Mouse (Mus musculus) G1E (cell line): ENCODE results near the gene Tmem104. TPM values are rescaled to one million over a fixed set of nuclear protein-coding genes. Genes with fewer than 3 reads are reported as not detected.

Experiments
- ATAC-seq: 2 replicates; pipeline ENCODE4 v1.8.0; 2016; ENCODE audit warnings: mild to moderate bottlenecking; ENCODE audit not compliant: insufficient number of reproducible peaks, poor library complexity, low FRiP score, severe bottlenecking; ENCODE audit errors: extremely low read depth
- DNase-seq: peaks from one replicate; pipeline ENCODE4 v3.0.0; 2012; ENCODE audit warnings: low spot score
- H3K27me3 ChIP-seq: 2 replicates; pipeline ENCODE4 v1.6.1; 2012; ENCODE audit warnings: mild to moderate bottlenecking, low read length, inconsistent platforms; ENCODE audit not compliant: insufficient read depth
- H3K36me3 ChIP-seq: replicated peaks from 2 replicates; pipeline ENCODE3; 2012; ENCODE audit warnings: mild to moderate bottlenecking, inconsistent platforms
- H3K4me1 ChIP-seq: 2 replicates; pipeline ENCODE4 v1.6.1; 2012; ENCODE audit warnings: low read depth, low read length, inconsistent platforms, mixed read lengths; ENCODE audit not compliant: insufficient read depth
- H3K4me3 ChIP-seq: 2 replicates; pipeline ENCODE4 v1.5.1; 2012; ENCODE audit warnings: low read depth, mild to moderate bottlenecking, inconsistent platforms, low read length, moderate library complexity, mixed read lengths
- H3K9me3 ChIP-seq: replicated peaks from 2 replicates; pipeline ENCODE4 v1.6.1; 2012; ENCODE audit warnings: inconsistent platforms
- CTCF ChIP-seq: IDR thresholded peaks from 2 replicates; pipeline ENCODE4 v1.5.1; 2012; ENCODE audit warnings: low read depth, low read length, inconsistent platforms, mixed read lengths
- GATA1 ChIP-seq: IDR thresholded peaks from 2 replicates; pipeline ENCODE4 v1.6.1; 2012; ENCODE audit warnings: borderline replicate concordance, low read length, inconsistent platforms, mixed read lengths
- GATA2 ChIP-seq: IDR thresholded peaks from 2 replicates; pipeline ENCODE4 v1.6.1; 2012; ENCODE audit warnings: low read depth, low read length, inconsistent platforms, borderline replicate concordance
- POLR2AphosphoS5 ChIP-seq: IDR thresholded peaks from 2 replicates; pipeline ENCODE4 v1.6.1; 2012; ENCODE audit warnings: low read depth, low read length, inconsistent platforms; ENCODE audit not compliant: insufficient replicate concordance
- TAL1 ChIP-seq: conservative IDR thresholded peaks from 2 replicates; pipeline ENCODE4 v1.6.1; 2012; ENCODE audit warnings: low read depth, low read length, inconsistent platforms, mixed read lengths
- polyA plus RNA-seq: library from polyadenylated mRNA; stranded (reverse); fragments of >175 nt; gene quantifications from 2 replicates; pipeline ENCODE4 v1.2.3, GENCODE M21; 2012
- total RNA-seq, 2 experiments: library from RNA; stranded (forward) in 1 of 2; stranded (reverse) in 1 of 2; fragments of 200-1000 nt in 1 of 2; fragments of >200 nt in 1 of 2; fragmentation: Nextera tagmentation in 1 of 2; gene quantifications; 2 replicates each; pipeline ENCODE4 v1.2.3; 2014 to 2017

Gene Tmem104
- total and polyA plus RNA-seq, 3 experiments = 2.6 to 23.2 (median 14.7) TPM

DNA sequence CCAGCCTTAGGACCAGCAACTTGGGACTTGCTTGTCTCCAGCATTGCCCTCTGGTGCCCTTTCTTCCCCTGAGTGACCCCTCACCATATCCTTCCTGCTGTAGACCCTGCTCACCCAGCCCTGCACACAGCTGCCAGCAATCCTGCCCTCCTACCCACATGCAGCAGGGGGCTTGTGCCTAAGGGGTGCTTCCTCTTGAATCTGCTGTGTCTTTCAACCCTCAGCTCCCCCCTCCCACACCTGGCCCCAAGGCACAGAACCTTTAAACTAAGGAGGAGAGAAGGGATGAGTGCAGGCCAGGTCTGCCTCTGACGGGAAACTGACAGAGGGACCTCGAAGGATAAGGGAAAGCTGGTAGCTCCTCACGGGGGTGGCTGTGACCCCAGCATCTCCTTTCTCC lies 55.5 kb downstream of the Tmem104 start:
- no peaks in the 10 kb centered on the region for H3K9me3 ChIP-seq
- ATAC-seq (no peak), DNase-seq (no peak)
- H3K36me3 ChIP-seq = peaks cover 92% of the 10 kb centered on the region
- no peak for TF ChIP-seq GATA2
- TF ChIP-seq GATA1 = no peak
- no peak for TF ChIP-seq POLR2AphosphoS5
- TF ChIP-seq CTCF = no peak
- TF ChIP-seq TAL1 = no peak
- no peaks in the 10 kb centered on the region for H3K27me3 ChIP-seq
- peaks cover 17% of the 10 kb centered on the region for H3K4me1 ChIP-seq
- H3K4me3 ChIP-seq = no peak overlapping the region

DNA sequence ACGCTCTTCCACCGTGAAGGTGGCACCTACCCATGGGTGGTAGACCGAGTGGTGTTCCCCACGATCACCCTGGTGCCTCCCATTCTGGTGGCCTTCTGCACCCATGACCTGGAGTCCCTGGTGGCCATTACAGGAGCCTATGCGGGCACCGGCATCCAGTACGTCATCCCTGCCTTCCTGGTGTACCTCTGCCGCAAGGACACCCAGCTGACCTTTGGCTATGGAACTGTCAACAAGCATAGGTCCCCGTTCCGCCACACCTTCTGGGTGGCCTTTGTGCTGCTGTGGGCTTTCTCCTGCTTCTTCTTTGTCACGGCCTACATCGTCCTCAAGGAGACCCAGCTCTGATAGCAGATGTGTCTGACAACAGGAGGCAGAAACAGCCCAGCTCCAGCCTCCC lies 56.5 kb downstream of the Tmem104 start:
- ATAC-seq = no peak
- no peak for TF ChIP-seq CTCF
- TF ChIP-seq GATA2 = no peak
- no peak for TF ChIP-seq POLR2AphosphoS5
- Histone ChIP-seq H3K9me3 (no peaks in the 10 kb centered on the region), H3K36me3 (peaks cover 82% of the 10 kb centered on the region), H3K27me3 (peaks cover 2% of the 10 kb centered on the region; the same call in 1 of the 2 replicates), H3K4me3 (no peak overlapping the region), H3K4me1 (peaks cover 23% of the 10 kb centered on the region)
- DNase-seq = no peak

DNA sequence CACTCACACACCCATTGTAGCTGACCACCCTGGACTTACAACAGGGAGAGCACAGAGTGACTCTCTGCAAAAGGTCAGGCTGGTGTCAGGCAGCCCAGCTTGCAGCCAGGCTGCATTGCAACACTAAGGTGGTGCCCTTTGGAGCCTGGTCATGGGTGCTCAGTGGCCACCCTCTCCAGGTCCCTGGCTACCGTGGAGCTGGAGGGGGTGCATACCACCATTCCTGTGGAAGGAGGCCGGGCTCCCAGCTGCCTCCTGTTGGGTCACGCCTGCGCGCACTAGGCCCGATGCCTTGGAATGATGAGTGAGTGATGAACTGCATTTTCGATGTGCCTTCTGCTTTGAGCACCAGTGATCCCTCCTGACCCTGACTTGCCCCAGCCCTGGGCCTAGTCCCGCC lies 57.6 kb downstream of the Tmem104 start:
- Histone ChIP-seq H3K27me3 (peaks cover 9% of the 10 kb centered on the region), H3K4me3 (no peak overlapping the region), H3K36me3 (peaks cover 71% of the 10 kb centered on the region), H3K4me1 (peaks cover 23% of the 10 kb centered on the region), H3K9me3 (peaks cover 4% of the 10 kb centered on the region)
- no peak for TF ChIP-seq GATA2
- no peak for TF ChIP-seq TAL1
- TF ChIP-seq CTCF = no peak
- TF ChIP-seq GATA1 = no peak
- no peak for TF ChIP-seq POLR2AphosphoS5
- no peak for ATAC-seq
- DNase-seq = no peak

DNA sequence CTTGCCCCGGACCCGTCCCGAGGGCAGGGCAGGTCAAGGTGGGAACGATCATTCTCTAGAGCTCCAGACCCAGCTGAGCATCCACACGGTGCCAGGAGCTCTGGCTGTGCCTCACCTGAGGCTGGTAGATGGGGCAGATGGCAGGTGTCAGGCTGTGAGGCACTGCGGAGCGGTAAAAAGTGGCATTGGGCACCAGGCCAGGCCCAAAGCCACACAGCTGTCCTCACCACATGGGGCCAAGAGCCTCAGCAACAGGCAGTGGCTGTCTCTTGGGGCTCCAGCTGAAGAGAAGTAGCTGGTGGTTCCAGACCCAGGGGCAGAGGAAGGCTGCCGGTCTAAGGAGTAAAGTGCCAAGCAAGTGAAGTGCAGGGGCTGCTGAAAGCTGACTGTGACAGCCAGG lies 59.1 kb downstream of the Tmem104 start:
- Histone ChIP-seq H3K27me3 (peaks cover 22% of the 10 kb centered on the region), H3K36me3 (peaks cover 55% of the 10 kb centered on the region), H3K9me3 (peaks cover 10% of the 10 kb centered on the region), H3K4me3 (no peak overlapping the region), H3K4me1 (peaks cover 25% of the 10 kb centered on the region)
- DNase-seq = no peak
- no peak for ATAC-seq
- no peak for TF ChIP-seq GATA2
- TF ChIP-seq GATA1 = no peak
- no peak for TF ChIP-seq POLR2AphosphoS5
- TF ChIP-seq TAL1 = no peak
- TF ChIP-seq CTCF = no peak

DNA sequence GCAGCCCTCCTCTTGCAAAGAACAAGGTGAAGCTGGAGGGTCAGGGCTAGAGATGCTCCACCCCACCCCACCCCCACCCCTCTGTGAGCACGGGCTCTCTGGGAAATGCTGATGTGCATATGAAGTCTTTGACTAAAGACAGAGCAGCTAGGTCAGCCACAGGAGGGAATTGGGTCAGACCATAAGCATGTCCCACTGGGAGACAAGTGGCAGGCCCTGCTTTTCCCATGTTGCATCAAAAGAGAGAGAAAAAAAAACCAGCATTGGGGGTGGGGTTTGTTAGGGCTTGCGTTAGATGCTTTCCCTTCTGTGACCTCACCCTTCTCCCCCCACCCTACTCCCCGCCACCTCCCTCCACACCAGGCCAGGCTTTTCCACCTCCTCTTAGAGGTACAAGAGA lies 60.0 kb downstream of the Tmem104 start:
- H3K27me3 ChIP-seq = peaks cover 26% of the 10 kb centered on the region
- TF ChIP-seq POLR2AphosphoS5 = no peak
- no peak for TF ChIP-seq TAL1
- TF ChIP-seq CTCF = no peak
- DNase-seq = no peak

DNA sequence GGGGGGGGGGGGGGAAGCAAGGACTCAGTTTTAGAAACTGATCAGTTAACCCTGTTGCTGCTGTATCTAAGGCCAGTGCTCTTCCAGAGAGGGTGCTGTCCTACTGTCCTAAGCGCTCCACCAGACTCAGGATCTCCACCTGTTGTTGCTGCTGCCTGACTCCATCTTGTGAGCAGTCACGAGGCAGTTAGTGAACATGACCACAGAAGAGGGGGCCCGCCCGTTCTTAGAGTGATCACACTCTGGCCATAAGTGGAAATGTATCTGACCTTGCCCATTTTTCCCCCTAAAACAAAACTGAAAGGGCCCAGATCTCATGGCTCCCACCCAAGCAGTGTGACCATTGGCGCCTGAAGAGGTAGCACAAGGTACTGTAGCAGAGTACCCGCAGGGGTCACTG lies 60.7 kb downstream of the Tmem104 start:
- peak; percentile 25 for DNase-seq
- no peak for TF ChIP-seq POLR2AphosphoS5
- TF ChIP-seq TAL1 = no peak
- TF ChIP-seq GATA2 = no peak
- no peak for TF ChIP-seq GATA1
- no peak for TF ChIP-seq CTCF
- H3K36me3 ChIP-seq = peaks cover 40% of the 10 kb centered on the region
- ATAC-seq = no peak
- peaks cover 31% of the 10 kb centered on the region for H3K27me3 ChIP-seq
- no peak overlapping the region for H3K4me3 ChIP-seq
- H3K4me1 ChIP-seq = peaks cover 25% of the 10 kb centered on the region
- H3K9me3 ChIP-seq = peaks cover 10% of the 10 kb centered on the region

More for the DNA sequence above, 60.0 kb downstream of the Tmem104 start:
- H3K4me3 ChIP-seq = no peak overlapping the region; the same call in 1 of the 2 replicates
- H3K9me3 ChIP-seq = peaks cover 10% of the 10 kb centered on the region
- H3K4me1 ChIP-seq = peaks cover 25% of the 10 kb centered on the region
- ATAC-seq = no peak
- peaks cover 47% of the 10 kb centered on the region for H3K36me3 ChIP-seq
